Mouse (Mus musculus) G1E (cell line): ENCODE results near the gene Pde4dip.

Experiments
- CTCF ChIP-seq: IDR thresholded peaks from 2 replicates; pipeline ENCODE4 v1.5.1; 2012; ENCODE audit warnings: low read depth, low read length, inconsistent platforms, mixed read lengths
- TAL1 ChIP-seq: conservative IDR thresholded peaks from 2 replicates; pipeline ENCODE4 v1.6.1; 2012; ENCODE audit warnings: low read depth, low read length, inconsistent platforms, mixed read lengths

DNA sequence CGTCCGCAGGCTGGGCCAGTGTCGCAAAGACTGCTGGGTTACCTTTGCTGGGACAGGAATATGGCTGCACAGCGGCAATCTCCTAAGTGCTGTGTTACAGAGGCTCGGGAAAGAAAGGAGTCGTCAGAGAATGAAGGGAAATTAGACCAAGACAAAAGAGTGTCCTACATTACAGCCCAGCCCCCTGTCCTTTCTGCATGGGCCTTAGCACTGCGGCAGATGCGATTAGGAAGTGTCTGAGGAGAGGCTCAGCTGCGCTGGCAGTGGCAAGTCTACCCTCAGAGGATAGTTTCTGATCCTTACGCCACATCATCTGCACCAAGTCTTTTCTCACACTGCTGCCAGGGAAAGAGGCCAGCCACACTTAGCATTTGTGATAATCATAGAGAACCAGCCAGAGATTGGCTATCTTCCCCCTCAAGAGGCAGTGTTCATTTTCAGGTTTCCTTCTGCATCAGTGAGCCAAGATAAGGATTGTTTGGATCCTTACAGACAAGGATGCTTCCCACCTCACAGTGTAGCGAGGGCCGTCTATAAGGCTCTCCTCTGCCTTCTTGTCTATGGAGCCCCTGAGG, 197.0 kb downstream of the Pde4dip start:
- TF ChIP-seq CTCF (no peak), TAL1 (no peak)
